Mouse (Mus musculus): Measurements from ENCODE around the gene Agtrap.

Agtrap gene

DNA sequence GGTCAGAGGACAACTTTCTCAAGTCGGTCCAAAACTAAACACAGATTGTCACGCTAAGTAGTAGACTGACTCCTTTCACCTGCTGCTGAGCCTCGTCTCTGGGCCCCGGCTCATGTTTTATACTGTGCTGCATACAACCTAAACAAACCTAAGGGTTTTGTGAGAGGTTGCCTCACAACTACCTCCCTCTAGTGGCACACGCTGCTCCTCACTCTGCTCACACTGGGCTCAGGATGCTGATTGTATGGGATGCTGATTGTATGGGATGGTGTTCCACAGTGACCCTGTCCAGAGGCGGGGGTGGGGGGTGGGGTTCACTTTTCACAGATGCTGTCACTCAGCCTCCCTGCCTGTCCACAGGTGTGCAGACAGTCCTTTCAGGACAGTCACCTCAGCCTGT is 8.6 kb downstream of the Agtrap start:
- no peak for DNase-seq (ENCODE audit: low spot score in 2 of 2)

DNA sequence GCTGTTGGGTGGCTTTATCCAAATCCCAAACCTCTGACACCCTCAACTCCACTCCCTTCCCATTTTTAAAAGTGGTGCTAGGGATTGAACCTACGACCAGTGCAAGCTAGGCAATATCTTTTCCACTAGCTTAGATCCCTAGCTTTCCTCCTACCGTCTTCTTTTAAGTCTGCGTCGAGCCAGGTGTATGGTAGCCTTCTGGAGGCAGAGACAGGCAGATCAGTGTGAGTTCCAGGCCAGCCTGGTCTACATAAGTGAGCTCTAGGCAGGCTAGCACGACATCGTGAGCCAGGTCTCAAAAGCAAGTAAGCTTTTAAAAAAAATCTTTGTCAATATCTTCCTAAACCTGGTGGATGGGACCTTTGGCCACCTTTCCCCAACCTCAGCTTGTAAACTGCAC is 11.9 kb downstream of the Agtrap start:
- DNase-seq (ENCODE audit: low spot score in 2 of 2) = no peak

- DNase-seq (ENCODE audit: low spot score in 2 of 2) = peak in 1 of 2 experiments; percentile 50
Observed at GRCm38 (mm10) chr4:148075259-148075658, 12.6 kb downstream of the Agtrap start.

GRCm38 (mm10) chr4:148074521-148075189 is 13.2 kb downstream of the Agtrap start:
- no peak for DNase-seq (ENCODE audit: low spot score in 2 of 2)

DNA sequence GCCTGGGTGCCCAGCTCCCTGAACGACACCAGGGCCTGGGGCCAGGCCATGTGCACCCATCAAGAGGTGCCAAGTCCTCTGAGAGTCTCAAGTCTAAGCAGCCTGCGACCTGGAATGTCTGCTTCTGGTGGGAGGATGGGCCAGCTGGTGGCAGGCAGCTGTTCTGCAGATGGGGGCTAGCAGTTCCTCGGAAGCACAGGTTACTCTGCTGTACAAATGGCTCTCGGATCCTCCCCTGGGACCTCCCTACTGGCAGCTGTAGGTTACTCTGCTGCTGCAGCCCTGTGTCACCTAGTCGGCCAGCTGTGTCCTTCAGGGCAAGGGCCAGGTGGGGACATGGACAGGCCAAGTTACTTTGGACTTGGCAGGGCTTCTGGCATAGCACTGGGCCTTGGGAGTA is 16.3 kb downstream of the Agtrap start:
- DNase-seq (ENCODE audit: low spot score in 2 of 2) = no peak

DNA sequence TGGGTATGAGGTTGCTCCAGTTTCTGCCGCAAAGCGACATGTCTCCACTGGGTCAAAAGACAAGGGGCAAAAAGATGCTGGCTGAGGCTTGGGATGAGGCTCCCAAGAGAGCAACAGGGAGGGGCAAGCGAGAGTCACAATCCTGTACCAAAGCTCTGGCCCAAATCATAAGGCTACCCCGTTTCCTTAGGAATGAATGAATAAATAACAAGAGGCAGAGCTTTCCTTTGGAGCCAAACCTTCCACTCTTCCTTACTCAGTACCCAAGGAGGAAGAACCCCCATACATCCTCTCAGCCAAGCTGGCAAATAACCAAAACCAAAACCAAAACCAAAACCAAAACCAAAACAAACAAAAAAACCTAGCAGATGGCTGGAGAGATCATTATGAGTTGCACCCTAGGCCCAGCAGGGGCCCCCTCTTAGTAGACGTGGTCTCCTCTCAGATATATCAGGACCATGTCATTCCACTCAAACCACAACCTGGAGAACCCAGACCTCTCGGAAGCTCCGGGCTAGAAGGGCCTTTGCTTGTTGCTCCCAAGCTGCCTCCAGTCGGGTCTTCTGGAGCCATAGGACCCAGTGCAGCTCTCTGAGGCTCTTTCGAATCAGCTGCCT is 18.1 kb downstream of the Agtrap start:
- DNase-seq (ENCODE audit: low spot score in 2 of 2) = no peak

DNA sequence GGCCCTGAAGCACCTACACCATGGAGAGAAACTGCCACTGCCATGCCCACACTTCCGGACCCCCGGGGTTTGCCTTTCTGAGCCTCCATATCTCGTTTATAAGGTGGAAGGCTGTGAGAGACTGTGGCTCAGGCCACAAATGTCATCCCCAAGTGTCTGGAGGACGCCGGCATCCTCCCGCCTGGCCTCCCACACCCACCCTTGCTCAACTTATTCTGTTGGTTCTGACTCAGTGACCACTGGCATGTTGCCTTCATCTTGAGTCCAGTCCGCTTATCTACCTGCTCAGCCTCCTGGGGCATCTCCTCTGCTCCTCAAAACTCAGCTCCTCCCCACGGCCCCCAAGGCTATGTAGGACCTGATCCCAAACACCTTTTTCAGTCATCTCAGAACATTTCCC is 20.5 kb downstream of the Agtrap start:
- no peak for DNase-seq (ENCODE audit: low spot score in 2 of 2)

- no peak for DNase-seq (ENCODE audit: low spot score in 2 of 2)
Observed at GRCm38 (mm10) chr4:148066401-148066744, 21.5 kb downstream of the Agtrap start.

- no peak for DNase-seq (ENCODE audit: low spot score in 2 of 2)
Observed at GRCm38 (mm10) chr4:148065702-148066400, 22.0 kb downstream of the Agtrap start.

DNA sequence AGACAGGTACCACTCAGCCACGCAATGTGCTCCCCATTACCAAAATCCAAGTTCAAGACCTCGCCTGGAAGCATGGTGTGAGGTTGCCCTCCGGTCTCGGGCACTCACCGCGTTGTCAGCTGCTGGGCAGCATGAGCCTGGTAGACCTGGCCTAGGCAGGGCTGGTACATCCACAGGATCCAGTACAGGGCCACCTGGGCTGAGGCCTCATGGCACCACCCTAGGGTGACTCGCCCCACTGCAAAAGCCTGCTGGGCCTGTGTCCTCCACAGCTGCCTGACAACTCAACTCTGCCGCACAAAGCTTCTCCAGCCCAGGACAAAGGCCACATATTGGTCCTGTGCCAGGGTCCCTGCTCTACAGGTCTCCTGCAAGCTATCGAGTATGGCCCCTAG is 26.7 kb downstream of the Agtrap start:
- no peak for DNase-seq (ENCODE audit: low spot score in 2 of 2)

GRCm38 (mm10) chr4:148060120-148061085 is 27.4 kb downstream of the Agtrap start:
- DNase-seq (ENCODE audit: low spot score in 2 of 2) = peak in 1 of 2 experiments; percentile 35

DNA sequence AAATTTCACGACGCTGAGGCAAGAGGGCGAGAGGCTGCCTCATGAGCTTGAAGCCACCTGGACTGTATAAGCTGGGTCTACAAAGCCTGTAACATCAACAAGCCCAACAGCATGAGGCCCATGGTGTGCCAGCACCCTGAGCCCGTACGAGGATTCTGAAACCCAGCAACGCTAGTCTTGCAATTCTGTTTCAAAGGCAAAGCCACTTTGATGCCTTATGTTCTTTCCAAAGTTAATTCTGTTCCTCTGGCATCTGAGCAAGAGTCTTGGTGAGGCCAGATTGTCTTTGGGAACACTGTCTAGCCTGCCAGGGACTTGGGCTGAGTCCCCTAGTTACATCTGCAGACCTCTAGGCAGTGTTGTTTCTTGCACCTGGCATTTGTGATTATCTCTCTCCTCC is 28.8 kb downstream of the Agtrap start:
- DNase-seq (ENCODE audit: low spot score in 2 of 2) = no peak

DNA sequence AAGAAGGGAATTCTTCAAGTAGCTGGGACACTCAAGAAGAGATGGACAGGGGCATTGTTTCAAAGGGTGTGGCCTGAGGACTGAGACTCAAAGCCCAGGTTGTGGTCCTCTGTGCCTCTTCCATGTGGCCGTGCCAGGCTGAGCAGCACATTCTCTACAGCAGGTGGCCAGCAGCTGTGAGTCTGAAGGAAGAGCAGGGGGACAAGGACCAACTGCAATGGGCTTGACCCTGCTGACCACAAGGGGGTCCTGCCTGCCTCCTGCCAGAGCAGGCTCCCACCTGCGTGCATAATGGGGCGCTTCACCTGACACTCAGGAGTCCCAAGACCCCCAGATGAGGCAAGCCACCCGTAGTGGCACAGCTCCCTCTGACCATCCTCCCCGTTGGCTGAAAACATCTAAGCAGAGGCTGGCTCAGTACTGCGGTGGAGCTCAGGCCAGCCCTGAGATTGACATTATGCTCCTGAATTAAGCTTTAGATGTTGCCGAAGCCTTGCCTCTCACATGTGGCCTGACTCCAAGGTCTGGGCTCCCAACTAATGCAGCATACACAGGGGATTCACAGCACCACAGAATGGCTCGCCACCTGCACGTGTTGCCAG is 29.5 kb downstream of the Agtrap start:
- no peak for DNase-seq (ENCODE audit: low spot score in 2 of 2)

DNA sequence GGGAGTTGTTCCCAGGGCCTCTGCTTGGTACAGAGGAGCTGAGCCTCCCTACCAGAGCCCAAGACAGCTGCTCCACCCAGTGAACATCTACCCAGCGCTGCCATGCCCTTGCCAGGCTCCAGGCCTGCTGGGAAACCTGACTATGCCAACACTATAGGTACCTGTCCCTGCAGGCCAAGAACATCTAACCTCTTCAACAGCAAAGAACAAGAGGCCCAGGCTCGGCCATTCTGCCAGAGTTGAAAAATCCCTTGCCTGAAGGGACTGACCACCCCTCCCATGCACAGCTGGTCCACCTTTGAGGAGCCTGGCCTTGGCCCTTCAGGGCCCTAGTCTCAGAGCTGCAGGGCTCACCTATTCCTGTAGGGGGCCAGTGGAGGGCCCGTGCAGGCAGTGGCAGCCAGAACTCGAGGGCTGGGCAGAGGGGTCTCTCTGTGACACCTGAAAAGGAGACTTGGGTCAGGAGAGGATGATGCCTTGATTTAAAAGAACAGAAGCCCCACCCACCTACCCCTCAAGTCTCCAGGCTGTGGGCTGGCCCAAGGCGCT is 30.1 kb downstream of the Agtrap start:
- DNase-seq (ENCODE audit: low spot score in 2 of 2) = no peak

DNA sequence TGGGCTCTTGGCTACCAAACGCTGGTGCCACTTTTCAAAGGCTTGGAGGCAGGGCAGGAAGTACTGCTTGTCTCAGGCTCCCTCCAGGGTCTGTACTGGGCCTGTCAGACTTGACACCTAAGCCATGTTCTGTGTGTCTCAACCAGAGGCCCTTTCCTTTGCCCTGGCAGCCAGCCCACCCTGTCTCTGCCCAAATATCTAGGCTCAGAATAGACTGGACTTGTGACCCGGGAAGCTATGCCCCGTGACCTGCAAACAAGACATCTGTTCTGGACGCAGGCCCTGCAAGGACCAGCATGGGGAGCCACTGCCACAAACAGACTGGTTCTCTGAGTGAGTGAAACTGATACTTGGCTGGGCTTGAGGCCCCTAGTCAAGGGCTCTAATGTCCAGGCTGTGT is 31.0 kb downstream of the Agtrap start:
- DNase-seq (ENCODE audit: low spot score in 2 of 2) = no peak

DNA sequence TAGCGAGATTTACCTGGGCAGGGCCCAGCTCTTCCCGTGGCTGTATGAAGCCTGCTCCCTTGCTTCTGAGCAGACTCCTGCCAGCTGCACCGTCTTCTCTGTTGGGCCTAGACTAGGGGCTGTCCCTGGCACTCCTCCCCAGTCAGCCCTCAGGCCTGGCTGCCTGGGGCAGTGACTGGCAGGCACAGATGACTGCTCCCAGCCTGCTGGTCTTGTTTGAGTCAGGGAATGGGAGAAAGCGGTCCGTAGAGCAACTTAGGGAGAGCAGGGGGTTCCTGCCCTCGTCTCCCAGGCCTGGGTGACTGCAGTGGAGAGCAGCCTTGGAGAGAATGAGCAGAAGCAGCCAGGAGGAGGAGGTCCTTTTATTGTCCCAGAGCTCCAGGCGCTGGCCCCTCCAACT is 31.6 kb downstream of the Agtrap start:
- DNase-seq (ENCODE audit: low spot score in 2 of 2) = no peak

GRCm38 (mm10) chr4:148054961-148055695 is 32.7 kb downstream of the Agtrap start:
- no peak for DNase-seq (ENCODE audit: low spot score in 2 of 2)

DNA sequence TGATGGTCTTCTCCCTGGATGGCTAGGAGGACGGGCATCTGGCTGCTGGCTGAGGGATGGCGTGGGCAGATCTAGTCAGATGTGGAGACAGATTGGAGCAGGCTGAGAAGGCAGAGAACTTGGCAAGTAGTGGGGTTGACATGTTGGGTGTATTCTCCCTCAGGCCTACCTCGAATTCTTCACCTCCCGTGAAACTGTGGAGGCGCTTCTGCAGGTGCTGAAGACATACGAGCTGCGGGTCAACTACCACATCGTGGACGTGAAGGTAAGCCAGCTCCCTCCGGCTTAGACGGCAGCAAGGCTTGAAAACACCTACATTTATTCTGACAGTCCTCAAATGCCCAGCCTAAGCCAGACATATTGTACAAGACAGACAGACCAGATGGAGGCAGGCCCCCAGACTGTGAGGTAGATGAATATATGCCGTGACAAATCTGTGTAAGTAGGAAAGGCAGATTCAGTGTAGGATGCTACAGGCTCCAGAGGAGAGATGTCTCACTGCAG is 34.4 kb downstream of the Agtrap start:
- DNase-seq (ENCODE audit: low spot score in 2 of 2) = no peak

- DNase-seq (ENCODE audit: low spot score in 2 of 2) = no peak
Observed at GRCm38 (mm10) chr4:148052976-148053375, 34.9 kb downstream of the Agtrap start.

DNA sequence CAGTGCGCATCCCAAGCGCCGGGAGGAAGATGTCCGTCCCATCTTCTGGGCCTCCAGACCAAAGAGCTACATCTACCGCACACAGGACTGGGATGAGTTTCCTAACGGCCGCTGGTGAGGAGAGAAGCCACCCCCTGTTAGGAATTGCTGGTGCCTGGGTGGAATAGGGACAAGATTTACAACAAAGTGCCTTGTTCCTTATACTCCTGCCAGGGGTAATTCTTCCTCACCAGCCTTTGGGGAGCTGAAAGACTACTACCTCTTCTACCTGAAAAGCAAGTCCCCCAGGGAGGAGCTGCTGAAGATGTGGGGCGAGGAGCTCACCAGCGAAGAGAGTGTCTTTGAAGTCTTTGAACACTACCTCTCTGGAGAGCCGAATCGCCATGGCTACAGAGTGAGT is 35.9 kb downstream of the Agtrap start:
- no peak for DNase-seq (ENCODE audit: low spot score in 2 of 2)
